Mouse (Mus musculus) left cerebral cortex, adult 8-10 months (tissue): Measurements from ENCODE around the gene Katnal1. TPM values are rescaled to one million over a fixed set of nuclear protein-coding genes. Genes with fewer than 3 reads are reported as not detected.

ENCODE experiments used
- DNase-seq, 2 experiments: peaks; one replicate each; pipeline ENCODE4 v3.0.0; 2022; ENCODE audit warnings: low spot score in 2 of 2
- total RNA-seq, 4 experiments: library from RNA; stranded (reverse); gene quantifications; 2 replicates each; pipeline ENCODE4 v1.2.4; 2022

Katnal1 gene
- 10 to 100 TPM; 64.2 to 80.1 (median 70.7) TPM for total RNA-seq

DNA sequence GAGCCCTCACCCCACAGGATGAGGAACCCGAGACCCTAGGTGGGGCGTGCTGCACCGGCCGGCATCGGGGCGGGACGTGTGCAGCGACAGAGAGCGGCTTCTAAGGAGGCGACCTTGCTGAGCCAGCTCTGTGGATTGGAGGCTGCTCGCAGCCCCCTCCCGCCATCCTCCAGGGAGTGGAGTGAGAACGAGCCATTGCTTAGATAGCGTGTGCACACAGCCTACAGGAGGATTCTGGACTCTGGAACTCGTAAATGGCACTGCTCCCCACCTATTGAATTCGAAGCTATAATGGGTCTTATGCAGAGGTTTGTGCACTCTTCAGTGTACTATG lies at the start of gene Katnal1:
Katnal1 (minus strand) TSS at position 205 of the 334 bp plus-strand sequence.
- DNase-seq: no peak

- no peak for DNase-seq
Measured at GRCm38 (mm10) chr5:148978458-148979165, 49.5 kb upstream of the Katnal1 start.

DNA sequence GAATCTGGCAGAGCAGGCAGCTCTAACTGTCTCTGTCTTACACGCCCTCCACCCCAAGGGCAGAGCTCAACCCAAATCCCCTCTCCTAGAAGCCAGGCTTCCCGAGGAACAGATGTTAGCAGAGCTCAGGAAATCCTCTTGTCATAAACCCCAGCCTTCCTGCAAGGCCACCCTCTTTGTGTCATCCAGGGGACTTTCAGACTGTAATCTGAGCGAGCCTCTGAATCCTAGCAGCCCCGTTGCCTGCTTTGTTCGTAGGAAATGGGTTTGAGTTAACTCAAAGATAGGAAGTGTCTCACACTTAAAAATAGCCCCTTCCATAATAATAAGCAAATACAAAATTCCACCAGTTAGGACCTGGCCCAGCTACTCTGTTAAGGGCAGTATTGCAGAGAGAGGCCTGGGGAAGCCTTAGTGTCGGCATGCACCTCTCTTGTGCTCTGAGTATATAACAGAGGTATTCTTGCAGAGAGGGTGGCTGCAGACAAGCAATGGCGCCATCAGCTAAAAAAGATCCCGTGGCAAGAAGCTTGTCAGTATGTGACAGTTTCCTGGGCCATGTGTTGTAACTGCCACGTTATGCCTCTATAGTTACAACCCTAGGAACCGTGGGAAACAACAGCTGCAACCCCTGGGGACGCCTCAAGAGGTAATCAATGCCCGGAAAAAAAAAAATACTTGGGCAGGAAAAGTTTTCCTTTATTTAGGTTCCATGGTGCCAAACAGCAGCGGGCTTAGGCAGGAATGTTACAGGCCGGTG lies 48.8 kb upstream of the Katnal1 start:
- DNase-seq: no peak

GRCm38 (mm10) chr5:148976876-148977275 lies 47.8 kb upstream of the Katnal1 start:
- DNase-seq: no peak

- DNase-seq: no peak
Measured at GRCm38 (mm10) chr5:148975035-148975434, 45.9 kb upstream of the Katnal1 start.

- no peak for DNase-seq
Measured at GRCm38 (mm10) chr5:148973019-148973668, 44.0 kb upstream of the Katnal1 start.

DNA sequence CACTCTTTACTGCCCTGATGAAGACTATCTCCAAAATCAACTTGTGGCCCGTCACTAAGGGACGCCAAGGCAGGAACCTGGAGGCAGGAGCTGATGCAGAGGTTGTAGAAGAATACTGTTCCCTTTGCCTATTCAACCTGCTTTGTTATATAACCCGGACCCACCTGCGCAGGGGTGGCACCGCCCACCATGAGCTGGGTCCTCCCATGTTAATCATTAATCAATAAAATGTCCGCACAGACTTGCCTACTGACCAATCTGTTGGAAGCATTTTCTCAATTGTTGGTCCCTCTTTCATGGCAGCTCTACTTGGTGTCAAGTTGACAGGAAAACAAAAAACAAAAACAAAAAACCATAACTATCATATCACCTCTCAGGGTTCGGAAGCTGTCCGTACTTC lies 43.0 kb upstream of the Katnal1 start:
- DNase-seq: no peak

DNA sequence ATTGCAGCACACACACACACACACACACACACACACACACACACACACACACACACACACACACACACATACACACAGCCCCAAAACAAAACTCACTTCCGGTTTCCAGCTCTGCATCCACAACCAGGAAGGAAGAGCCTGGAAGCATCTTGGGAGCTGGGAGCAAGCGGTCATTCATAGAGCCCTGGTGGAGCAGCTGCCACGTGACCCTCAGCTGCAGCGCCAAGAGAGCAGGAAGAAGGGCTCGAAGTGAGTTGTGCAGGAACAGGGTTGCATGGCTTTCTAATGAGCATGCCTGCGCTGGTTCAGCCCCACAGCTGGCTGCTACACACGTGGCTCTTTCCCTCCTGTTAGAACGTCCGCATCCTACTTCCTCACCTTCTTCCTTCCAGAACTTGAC lies 40.5 kb upstream of the Katnal1 start:
- DNase-seq: no peak

DNA sequence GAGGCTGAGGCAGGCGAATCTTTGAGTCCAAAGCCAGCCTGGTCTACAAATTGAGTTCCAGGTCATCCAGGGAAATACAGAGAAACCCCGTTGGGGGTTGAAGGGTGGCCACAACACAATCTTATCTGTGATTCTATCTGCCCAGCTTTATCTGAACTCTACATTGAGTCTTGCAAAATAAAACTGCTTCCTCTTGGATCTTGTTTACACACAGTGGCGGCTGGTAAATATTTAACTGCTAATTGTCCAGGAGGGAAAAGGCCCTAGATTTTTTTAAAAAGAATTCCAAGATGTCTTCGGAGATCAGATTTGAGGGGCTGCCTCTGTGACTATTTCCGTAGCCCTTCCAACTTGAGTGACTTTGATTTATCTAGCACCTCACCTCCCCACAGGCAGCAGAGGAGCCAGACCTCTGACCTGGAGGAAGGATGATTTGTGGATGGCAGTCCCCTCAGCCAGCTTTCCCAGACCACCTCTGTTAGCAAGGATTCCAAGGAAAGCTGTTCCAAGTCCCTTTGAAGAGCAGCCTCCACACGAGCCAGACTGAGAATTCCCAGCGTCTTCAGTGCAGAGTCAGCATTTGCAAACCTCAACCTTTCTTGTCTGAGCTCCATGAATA lies 39.9 kb upstream of the Katnal1 start:
- no peak for DNase-seq

DNA sequence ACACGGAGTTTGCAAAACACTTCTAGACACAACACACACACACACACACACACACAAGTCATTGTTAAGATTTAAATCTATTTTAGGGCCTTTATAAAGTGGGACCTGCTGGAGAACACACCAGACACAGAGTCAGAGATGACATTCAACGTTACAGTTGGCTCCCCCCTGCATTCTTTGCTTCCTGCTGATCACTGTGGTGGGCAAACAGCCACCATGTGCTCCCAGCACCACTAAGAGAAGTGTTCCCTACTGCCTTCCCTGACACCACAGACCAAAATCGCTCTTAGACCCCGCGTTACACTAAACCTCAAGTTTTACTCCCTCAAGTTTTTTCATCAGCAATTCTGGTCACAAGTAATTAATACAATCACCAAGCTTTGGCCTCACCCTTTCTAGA lies 39.1 kb upstream of the Katnal1 start:
- DNase-seq: no peak

GRCm38 (mm10) chr5:148966395-148966794 lies 37.3 kb upstream of the Katnal1 start:
- no peak for DNase-seq

DNA sequence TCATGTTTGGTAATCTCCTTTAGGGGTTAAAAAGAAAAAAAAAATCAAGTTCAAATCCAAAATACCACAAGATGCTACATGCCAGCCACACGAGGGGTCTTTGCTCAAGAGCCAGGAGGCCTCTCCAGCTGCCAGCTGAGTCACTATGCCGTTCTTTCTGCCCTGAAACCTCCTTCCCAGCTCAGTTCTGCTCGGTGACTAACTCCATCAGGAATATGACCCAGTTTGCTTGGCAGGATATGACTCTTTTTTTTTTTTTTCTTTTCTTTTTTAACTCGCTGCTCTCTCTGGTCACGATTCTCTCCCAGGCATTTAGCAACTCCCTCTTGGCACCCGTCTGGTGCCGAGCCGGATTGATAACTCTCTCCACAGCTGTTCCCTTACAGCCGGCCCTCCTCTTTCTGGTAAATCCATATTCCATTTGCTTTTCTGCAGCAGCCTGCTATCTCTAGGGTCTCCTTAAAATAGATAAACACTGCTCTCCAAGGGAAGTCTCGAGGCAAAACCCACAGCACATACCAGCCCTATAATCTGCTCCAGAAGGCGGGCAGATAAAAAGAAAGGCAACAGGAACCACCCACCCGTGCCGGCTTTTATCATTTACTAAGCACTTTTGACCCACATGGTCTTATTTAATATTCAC lies 36.7 kb upstream of the Katnal1 start:
- DNase-seq: peak in 1 of 2 experiments; percentile 88

- no peak for DNase-seq
Measured at GRCm38 (mm10) chr5:148965089-148965591, 36.0 kb upstream of the Katnal1 start.

DNA sequence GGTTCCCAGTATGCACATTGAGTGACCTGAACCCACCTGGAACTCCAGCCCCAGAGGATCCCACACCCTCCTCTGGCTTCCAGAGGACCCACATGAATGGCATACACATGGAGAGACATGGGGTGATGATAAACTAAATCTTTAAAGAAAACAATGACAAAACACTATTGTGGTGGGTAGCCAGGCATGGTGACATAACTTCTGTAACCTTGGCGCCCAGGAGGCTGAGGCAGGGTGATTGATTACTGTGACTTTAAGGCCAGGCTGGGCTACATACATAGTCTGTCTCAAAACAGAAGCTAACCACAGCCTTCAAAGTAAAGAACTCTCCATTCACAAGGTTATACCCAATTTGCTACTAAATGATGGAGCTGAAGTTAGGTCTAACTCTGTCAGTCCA lies 35.1 kb upstream of the Katnal1 start:
- no peak for DNase-seq

GRCm38 (mm10) chr5:148960211-148960610 lies 31.1 kb upstream of the Katnal1 start:
- DNase-seq: no peak

GRCm38 (mm10) chr5:148959068-148959990 lies 30.2 kb upstream of the Katnal1 start:
- DNase-seq: peak; percentile 66 to 93

DNA sequence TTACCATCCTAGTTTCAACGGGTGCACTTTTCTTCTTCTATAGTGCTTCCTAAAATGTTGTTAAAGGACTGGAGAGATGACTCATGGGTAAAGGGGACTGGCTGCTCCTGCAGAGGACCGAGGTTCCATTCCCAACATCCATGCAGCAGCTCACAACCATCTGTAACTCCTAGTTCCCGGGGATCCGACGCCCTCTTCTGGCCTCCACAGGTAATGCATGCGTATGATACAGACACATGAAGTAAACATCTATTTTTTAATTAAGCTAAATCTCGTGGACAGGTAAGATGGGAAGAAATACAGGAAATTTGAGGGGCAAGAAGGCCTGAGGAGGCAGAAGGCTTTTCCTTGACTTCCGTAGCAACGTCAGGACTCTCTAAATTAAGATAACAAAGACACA lies 29.2 kb upstream of the Katnal1 start:
- no peak for DNase-seq

GRCm38 (mm10) chr5:148956898-148957535 lies 27.9 kb upstream of the Katnal1 start:
- no peak for DNase-seq

GRCm38 (mm10) chr5:148956091-148956490 lies 27.0 kb upstream of the Katnal1 start:
- no peak for DNase-seq

DNA sequence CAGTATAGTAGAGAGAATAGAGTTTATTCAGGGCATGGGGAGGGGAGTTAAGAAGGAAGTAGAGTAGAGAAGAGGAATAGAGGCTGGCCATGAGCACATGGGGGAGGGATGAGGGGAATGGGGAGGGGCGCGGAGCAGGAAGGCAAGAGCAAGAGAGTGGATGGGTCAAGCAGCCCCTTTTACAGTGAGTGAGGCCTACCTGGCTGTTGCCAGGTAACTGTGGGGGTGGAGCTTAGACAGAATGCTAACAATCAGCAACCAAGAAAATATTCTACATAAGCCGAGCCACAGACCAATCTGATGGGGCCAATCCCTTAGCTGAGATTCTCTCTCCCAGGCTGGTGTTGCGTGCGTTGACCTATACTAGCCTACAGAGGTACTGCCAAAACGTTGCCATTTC lies 26.5 kb upstream of the Katnal1 start:
- DNase-seq: no peak
